Mouse (Mus musculus) limb, embryonic 15.5 days (tissue): ENCODE data around the gene Fnbp1. TPM values are rescaled to one million over a fixed set of nuclear protein-coding genes. Genes with fewer than 3 reads are reported as not detected.

ENCODE experiments used
- ATAC-seq: fragments of 200-750 bp; cut with Nextera tagmentation; 2 replicates; pipeline ENCODE4 v1.8.0; 2017; ENCODE audit warnings: low read depth, moderate TSS enrichment; ENCODE audit not compliant: insufficient number of reproducible peaks, low FRiP score, low TSS enrichment
- H3K27ac ChIP-seq: fragments of 300-500 bp; sonication (generic); 2 replicates; pipeline ENCODE4 v1.5.1; 2015; ENCODE audit warnings: moderate library complexity, mild to moderate bottlenecking, inconsistent platforms
- H3K27me3 ChIP-seq: fragments of 300-500 bp; sonication (generic); 2 replicates; pipeline ENCODE4 v1.6.1; 2015; ENCODE audit warnings: inconsistent platforms
- H3K36me3 ChIP-seq: fragments of 300-500 bp; sonication (generic); 2 replicates; pipeline ENCODE4 v1.6.1; 2015; ENCODE audit warnings: inconsistent platforms
- H3K4me1 ChIP-seq: fragments of 300-500 bp; sonication (generic); 2 replicates; pipeline ENCODE4 v1.6.1; 2015; ENCODE audit warnings: inconsistent platforms
- H3K4me2 ChIP-seq: fragments of 300-500 bp; sonication (generic); 2 replicates; pipeline ENCODE4 v1.6.1; 2015; ENCODE audit warnings: mild to moderate bottlenecking, inconsistent platforms
- H3K4me3 ChIP-seq: fragments of 300-500 bp; sonication (generic); 2 replicates; pipeline ENCODE4 v1.5.1; 2015; ENCODE audit warnings: mild to moderate bottlenecking, inconsistent platforms
- H3K9ac ChIP-seq: fragments of 300-500 bp; sonication (generic); 2 replicates; pipeline ENCODE4 v1.6.1; 2015; ENCODE audit warnings: inconsistent platforms
- H3K9me3 ChIP-seq: fragments of 300-500 bp; sonication (generic); 2 replicates; pipeline ENCODE4 v1.6.1; 2016; ENCODE audit warnings: inconsistent platforms
- WGBS: fragments of 180-500 bp; shearing (Covaris S2); methylation state at CpG from one replicate; pipeline ENCODE4 v1.1.7; 2015; 5-methylcytosine and 5-hydroxymethylcytosine counted together
- polyA plus RNA-seq: library from polyadenylated mRNA; unstranded; fragments of >200 nt; fragmentation: Nextera tagmentation; extraction: Ambion mirVana; gene quantifications from 2 replicates; pipeline ENCODE4 v1.2.1, GENCODE M21; 2015

The Fnbp1 gene
- polyA plus RNA-seq, 1 experiment from 2014 or later, result 27.5 TPM

DNA sequence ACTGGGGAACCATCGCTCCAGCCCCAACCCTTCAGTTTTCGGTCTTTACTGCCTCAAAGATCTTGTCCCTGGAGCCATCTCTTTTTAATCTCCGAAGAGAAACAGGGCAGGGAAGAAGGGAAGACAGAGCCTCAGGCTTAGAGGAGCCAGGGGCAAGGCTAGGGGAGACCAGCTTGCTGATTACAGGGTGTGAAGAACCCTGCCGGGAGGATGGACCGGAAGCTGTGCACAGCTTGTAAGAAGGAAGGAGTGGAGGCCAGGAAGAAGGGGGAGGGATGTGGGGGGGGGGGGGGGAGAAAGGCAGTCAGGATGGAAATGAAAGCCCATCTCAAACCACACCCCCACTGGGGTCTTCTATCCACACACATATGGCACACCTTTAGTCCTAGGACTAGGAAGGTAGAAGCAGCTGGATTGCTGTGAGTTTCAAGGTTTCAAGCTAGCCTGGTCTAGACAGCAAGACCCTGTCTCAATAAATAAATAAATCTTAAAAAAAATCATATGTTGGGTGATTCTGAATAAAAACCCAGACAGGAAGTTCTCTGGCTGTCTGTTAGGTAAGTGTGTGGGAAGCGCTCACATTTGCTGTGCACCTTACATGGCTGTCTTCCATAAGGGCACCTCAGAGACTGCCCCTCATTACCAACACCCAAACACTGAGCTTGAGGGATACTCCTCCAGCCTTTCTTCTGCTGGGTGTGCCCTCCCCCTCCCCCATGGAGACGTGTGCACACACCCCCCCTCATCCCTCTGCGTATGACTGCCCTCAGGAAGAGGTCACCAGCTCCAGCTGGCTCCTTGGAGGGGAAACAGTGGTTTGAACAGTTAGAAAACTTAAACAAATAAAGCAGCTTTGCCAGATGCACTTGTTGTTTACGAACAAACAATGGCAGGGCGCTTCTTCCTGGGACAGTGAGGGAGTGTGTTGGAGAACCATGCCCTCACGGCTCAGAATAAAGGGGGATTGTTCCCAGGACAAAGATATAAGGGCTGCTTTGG lies 53.8 kb downstream of the Fnbp1 start:
- Histone ChIP-seq H3K36me3 (peaks cover 21% of the 10 kb centered on the region), H3K9me3 (no peaks in the 10 kb centered on the region), H3K9ac (no peak overlapping the region), H3K4me1 (peaks cover 19% of the 10 kb centered on the region), H3K4me3 (no peak overlapping the region), H3K27me3 (no peaks in the 10 kb centered on the region), H3K27ac (0 out of 2 replicates have a peak overlapping the region, but pooled peaks have one; percentile 13), H3K4me2 (no peak overlapping the region)
- WGBS, result 31% methylated on average over 11 of the region's 11 CpGs
- ATAC-seq, result no peak

DNA sequence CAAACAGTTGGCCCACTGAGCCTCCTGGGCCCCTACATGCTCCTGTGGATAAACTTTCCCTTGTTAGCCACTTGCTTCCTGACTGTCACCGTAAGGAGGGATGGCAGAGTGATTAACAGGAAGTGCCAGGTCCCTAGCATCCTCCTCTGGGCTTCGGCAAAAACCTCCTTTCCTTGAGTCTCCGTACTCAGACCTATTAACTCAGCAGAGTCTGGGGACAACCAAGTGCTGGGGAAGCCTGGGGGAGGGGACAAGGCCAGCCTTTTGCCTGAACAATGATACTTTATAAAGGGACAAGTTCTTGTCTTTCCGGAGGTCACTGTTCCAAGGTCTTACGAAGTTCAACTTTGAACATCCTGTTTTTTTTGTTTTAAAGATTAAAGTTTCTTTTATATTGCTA lies 54.7 kb downstream of the Fnbp1 start:
- H3K27me3 ChIP-seq, result no peaks in the 10 kb centered on the region
- H3K4me2 ChIP-seq, result no peak overlapping the region
- H3K4me1 ChIP-seq, result peaks cover 25% of the 10 kb centered on the region
- peaks cover 29% of the 10 kb centered on the region for H3K36me3 ChIP-seq
- no peaks in the 10 kb centered on the region for H3K9me3 ChIP-seq
- 33% methylated on average over 5 of the region's 5 CpGs for WGBS
- ATAC-seq, result no peak
- H3K27ac ChIP-seq, result no peak overlapping the region
- H3K9ac ChIP-seq, result no peak overlapping the region
- H3K4me3 ChIP-seq, result no peak overlapping the region

DNA sequence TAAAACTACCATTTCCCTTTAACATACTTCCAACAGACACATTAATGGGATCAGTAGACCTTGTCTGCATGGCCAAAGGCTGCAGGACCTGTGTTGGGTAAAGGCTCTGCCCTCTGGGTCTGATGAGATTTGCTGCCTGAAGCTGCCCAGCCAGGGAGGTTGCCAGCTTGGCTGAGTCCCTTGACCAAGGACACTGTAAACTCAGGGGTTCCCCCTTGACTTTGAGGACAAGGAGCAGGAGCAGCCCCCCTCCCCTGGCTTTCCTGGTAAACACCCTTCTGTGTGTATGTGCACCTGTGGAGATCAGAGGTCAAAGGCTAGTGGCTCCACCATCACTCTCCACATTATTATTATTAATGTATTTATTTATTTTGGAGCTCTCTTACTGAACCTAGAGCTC lies 55.3 kb downstream of the Fnbp1 start:
- Histone ChIP-seq H3K4me1 (peaks cover 25% of the 10 kb centered on the region), H3K27ac (no peak overlapping the region), H3K4me3 (no peak overlapping the region), H3K9ac (no peak overlapping the region), H3K9me3 (no peaks in the 10 kb centered on the region), H3K4me2 (no peak overlapping the region), H3K36me3 (peaks cover 31% of the 10 kb centered on the region), H3K27me3 (no peaks in the 10 kb centered on the region)
- no peak for ATAC-seq

DNA sequence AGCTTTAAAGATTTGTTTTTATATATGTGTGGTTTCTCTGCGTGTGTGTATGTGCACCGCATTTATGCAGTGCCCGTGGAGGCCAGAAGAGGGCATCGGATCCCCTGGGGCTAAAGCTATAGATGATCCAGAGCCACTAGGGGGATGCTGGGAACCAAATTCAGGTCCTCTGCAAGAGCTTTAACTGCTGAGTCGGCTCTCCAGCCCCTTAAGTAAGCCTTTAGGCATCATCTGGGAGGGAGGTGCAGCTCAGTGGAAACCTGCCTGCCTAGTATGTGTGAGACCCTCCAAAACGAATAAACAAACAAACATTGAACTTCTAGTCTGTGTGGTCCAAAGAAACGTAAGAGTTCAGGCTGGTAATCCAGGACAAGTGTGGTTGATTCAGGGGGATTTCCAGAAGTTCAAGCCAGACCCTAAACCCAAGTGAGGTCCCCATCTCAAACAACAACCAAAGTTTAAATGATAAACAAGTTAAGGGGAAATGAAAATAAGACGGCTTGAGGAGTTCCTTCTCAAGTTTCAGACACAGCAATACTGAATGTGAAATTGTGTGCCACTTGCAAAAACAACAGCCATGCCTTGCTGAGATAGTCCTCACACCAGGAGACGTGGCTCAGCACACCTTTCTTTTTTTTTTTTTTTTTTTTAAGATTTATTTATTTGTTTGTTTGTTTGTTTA lies 57.5 kb downstream of the Fnbp1 start:
- no peak overlapping the region for H3K27ac ChIP-seq
- WGBS, result 91% methylated on average over 9 of the region's 9 CpGs
- H3K9ac ChIP-seq, result no peak overlapping the region
- no peak overlapping the region for H3K4me3 ChIP-seq
- peaks cover 40% of the 10 kb centered on the region for H3K36me3 ChIP-seq
- no peak overlapping the region for H3K4me2 ChIP-seq
- H3K9me3 ChIP-seq, result no peaks in the 10 kb centered on the region
- H3K4me1 ChIP-seq, result peaks cover 25% of the 10 kb centered on the region
- no peaks in the 10 kb centered on the region for H3K27me3 ChIP-seq
- no peak for ATAC-seq

DNA sequence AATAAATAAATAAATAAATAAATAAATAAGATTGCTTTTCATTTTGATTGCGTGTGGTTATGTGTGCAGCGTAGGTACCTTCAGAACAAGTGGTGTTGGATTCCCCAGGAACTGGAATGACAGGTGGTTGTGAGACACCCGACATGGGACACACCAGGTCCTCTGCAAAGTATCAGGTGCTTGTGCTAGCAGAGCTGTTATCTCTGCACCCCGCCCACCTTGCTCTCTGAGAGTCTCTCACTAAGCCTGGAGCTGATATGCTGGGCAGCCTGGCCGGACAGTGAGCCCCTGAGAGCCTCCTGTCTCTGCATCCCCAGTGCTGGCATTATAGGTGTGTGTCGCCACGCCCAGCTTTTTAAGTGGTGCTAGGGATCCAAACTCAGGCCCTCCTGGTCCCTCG lies 58.4 kb downstream of the Fnbp1 start:
- ATAC-seq, result no peak
- H3K4me3 ChIP-seq, result no peak overlapping the region
- H3K36me3 ChIP-seq, result peaks cover 45% of the 10 kb centered on the region

DNA sequence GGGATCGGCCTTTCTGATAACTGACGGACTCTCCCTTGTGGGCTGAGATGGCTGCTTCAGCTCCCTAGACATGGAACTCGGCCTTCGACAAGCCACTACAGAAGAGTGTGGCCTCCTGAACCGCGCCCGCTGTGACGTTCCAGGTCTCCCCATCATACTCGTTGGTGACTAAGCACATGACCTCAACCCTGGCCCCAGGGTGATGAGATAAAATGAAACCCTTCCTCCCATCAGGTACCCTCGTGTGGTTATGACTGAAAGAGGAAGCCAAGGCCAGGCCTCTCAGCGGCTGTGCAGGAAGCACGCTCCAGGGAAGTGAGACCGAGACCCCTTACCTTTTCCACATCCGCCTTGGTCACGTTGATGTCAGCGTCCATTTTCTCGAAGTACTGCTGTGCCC lies 59.2 kb downstream of the Fnbp1 start:
- WGBS, result 81% methylated on average over 17 of the region's 17 CpGs
- Histone ChIP-seq H3K9me3 (no peaks in the 10 kb centered on the region), H3K36me3 (peaks cover 45% of the 10 kb centered on the region), H3K4me3 (no peak overlapping the region), H3K27ac (no peak overlapping the region), H3K4me2 (no peak overlapping the region), H3K9ac (no peak overlapping the region), H3K27me3 (no peaks in the 10 kb centered on the region), H3K4me1 (peaks cover 16% of the 10 kb centered on the region; the same call in 1 of the 2 replicates)
- ATAC-seq, result no peak

More for the DNA sequence above, 58.4 kb downstream of the Fnbp1 start:
- H3K9ac ChIP-seq, result no peak overlapping the region
- H3K9me3 ChIP-seq, result no peaks in the 10 kb centered on the region
- H3K4me2 ChIP-seq, result no peak overlapping the region
- no peak overlapping the region for H3K27ac ChIP-seq
- H3K4me1 ChIP-seq, result peaks cover 23% of the 10 kb centered on the region
- no peaks in the 10 kb centered on the region for H3K27me3 ChIP-seq
- 93% methylated on average over 8 of the region's 8 CpGs for WGBS

DNA sequence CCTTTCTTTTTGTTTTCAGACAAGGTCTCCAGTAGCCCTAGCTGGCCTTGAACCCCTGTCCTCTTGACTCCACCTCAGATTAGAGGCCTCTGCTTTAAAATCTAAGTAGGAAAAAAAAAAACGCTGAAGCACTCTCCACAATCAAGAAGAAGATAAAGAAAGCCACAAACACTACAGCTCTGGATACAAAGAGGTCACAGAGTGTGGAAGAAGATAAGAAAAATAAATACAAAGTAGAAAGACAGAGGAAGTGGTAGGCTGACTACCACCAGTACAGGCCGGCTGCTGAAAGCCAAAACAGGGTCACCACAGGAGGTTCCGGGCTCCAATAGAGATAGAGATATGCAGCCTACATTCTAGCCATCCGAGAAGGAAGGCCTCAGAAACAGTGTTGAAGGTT lies 60.5 kb downstream of the Fnbp1 start:
- no peak overlapping the region for H3K4me3 ChIP-seq
- no peak overlapping the region for H3K27ac ChIP-seq
- ATAC-seq, result no peak
- no peak overlapping the region for H3K4me2 ChIP-seq
- H3K4me1 ChIP-seq, result 0 out of 2 replicates have a peak, but pooled peaks cover 6% of the 10 kb centered on the region
- H3K9me3 ChIP-seq, result no peaks in the 10 kb centered on the region
- WGBS, result 76% methylated on average over 4 of the region's 4 CpGs
- peaks cover 48% of the 10 kb centered on the region for H3K36me3 ChIP-seq
- H3K9ac ChIP-seq, result no peak overlapping the region
- no peaks in the 10 kb centered on the region for H3K27me3 ChIP-seq

DNA sequence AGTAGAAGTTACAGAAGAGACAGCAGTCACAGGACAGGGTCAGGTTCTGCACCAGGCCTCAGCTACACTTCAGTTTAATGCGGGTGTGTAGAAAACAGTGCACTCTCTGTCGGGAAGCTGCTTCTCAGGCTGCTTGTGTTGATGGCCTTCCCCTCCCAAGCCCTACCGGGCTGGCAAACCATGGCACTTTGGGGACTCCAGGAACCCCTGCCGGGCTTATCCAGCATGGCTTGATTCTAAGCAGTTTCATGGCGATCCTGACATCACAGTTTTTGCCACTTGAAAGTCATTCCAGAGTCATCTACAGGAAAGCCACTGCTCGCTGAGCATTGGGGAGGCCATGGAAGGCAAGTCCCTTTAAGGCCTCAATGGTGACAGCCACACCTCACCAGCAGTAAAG lies 62.7 kb downstream of the Fnbp1 start:
- 0 out of 2 replicates have a peak, but pooled peaks cover 6% of the 10 kb centered on the region for H3K4me1 ChIP-seq
- H3K36me3 ChIP-seq, result peaks cover 43% of the 10 kb centered on the region
- H3K9me3 ChIP-seq, result no peaks in the 10 kb centered on the region
- H3K27ac ChIP-seq, result no peak overlapping the region
- WGBS, result 90% methylated on average over 6 of the region's 6 CpGs
- no peak for ATAC-seq
- no peaks in the 10 kb centered on the region for H3K27me3 ChIP-seq
- H3K4me3 ChIP-seq, result no peak overlapping the region
- H3K9ac ChIP-seq, result no peak overlapping the region
- H3K4me2 ChIP-seq, result no peak overlapping the region

DNA sequence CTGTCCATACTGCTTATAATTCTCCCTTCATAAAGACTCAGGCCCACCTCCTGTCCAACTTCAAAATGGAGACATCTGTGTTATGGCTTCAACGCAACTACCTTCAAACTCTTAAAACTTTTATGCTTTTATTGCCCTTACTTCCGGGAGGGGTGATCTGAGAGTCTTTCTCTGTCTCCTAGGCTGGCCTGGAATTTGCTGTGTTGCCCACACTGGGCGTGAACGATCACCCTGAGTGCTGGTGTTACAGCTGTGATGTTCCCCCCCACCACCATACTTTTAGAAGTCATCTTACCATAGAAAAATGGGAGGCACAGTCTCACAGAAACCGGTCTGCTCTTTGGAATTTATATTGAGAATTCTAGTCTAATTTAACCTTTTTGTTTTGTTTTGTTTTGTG lies 64.2 kb downstream of the Fnbp1 start:
- H3K27ac ChIP-seq, result no peak overlapping the region
- no peak for ATAC-seq
- H3K9me3 ChIP-seq, result no peaks in the 10 kb centered on the region
- 63% methylated on average over 5 of the region's 5 CpGs for WGBS
- no peak overlapping the region for H3K4me2 ChIP-seq
- no peak overlapping the region for H3K9ac ChIP-seq
- 0 out of 2 replicates have a peak, but pooled peaks cover 2% of the 10 kb centered on the region for H3K4me1 ChIP-seq
- H3K27me3 ChIP-seq, result no peaks in the 10 kb centered on the region
- peaks cover 41% of the 10 kb centered on the region for H3K36me3 ChIP-seq
- no peak overlapping the region for H3K4me3 ChIP-seq

DNA sequence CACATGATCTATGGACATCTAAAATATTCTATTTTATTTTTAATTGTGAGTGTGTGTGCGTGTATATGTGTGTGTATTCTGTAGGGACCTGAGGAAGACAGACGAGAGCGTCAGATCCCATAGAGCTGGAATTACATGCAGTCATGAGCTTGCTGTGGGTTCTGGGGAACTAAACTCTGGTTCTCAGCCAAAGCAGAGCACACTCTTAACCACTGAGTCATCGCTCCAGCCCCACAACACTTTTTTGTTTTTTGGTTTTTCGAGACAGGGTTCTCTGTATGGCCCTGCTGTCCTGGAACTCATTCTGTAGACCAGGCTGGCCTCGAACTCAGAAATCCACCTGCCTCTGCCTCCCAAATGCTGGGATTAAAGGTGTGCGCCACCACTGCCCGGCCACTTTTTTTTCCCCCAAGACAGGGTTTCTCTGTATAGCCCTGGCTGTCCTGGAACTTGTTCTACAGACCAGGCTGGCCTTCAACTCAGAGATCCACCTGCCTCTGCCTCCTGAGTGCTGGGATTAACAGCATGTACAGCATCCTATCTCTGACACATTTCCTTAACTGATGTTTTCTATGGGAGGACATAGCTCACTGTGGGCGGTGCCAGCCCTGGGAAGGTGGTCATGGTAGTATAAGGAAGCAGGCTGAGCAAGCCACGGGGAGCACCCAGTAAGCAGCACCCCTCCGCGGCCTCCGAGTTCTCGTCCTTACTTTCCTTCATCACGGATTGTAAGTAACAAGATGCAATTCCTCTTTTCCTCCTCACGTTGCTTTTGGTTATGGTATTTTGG lies 65.3 kb downstream of the Fnbp1 start:
- 91% methylated on average over 16 of the region's 16 CpGs for WGBS
- no peaks in the 10 kb centered on the region for H3K27me3 ChIP-seq
- H3K9ac ChIP-seq, result no peak overlapping the region
- no peak overlapping the region for H3K27ac ChIP-seq
- no peaks in the 10 kb centered on the region for H3K4me1 ChIP-seq
- H3K4me2 ChIP-seq, result no peak overlapping the region
- no peak for ATAC-seq
- no peak overlapping the region for H3K4me3 ChIP-seq
- peaks cover 40% of the 10 kb centered on the region for H3K36me3 ChIP-seq
- H3K9me3 ChIP-seq, result no peaks in the 10 kb centered on the region

DNA sequence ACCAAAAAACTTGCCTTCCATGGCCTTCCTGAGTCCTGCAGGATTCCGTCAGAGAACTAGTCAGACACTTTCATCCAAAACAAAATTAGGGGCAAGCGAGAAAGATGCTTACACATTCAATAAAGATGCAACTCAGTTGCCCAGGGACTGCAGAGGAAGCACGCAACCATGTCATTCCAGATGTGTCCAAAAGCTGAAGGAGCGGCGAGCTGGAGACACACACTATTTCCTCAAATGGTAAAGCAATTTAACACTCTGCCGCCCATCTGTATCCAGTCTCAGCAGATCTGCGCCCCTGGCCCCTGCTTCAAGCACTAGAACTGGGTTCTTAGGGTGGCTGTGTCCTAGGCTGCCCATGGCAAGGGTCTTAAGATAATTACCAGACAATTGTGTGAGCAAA lies 66.0 kb downstream of the Fnbp1 start:
- Histone ChIP-seq H3K36me3 (peaks cover 40% of the 10 kb centered on the region), H3K27ac (no peak overlapping the region), H3K9ac (no peak overlapping the region), H3K4me3 (no peak overlapping the region), H3K4me1 (no peaks in the 10 kb centered on the region), H3K27me3 (no peaks in the 10 kb centered on the region), H3K9me3 (no peaks in the 10 kb centered on the region), H3K4me2 (no peak overlapping the region)
- ATAC-seq, result no peak
- 85% methylated on average over 7 of the region's 7 CpGs for WGBS
